Mouse (Mus musculus): Measurements from ENCODE around the gene Csnk1d.

- TF ChIP-seq CTCF (IDR thresholded peaks at IDR 0.05; ENCODE audit: control insufficient read depth, insufficient read depth, insufficient read length), result no peak
- TF ChIP-seq MAX (IDR thresholded peaks at IDR 0.05), result no peak
- no peak for TF ChIP-seq USF1 (IDR thresholded peaks at IDR 0.05; ENCODE audit: low read depth)
- no peak for TF ChIP-seq CEBPB (IDR thresholded peaks at IDR 0.05; ENCODE audit: low read depth)
- no peak for TF ChIP-seq MYOD1 (IDR thresholded peaks at IDR 0.05; ENCODE audit: control insufficient read depth, insufficient read length, low read depth)
- no peak for TF ChIP-seq FOSL1 (IDR thresholded peaks at IDR 0.05; ENCODE audit: insufficient read depth, low read length, poor library complexity, severe bottlenecking)
Measured at GRCm38 (mm10) chr11:121027259-121027658, 36.1 kb upstream of the Csnk1d start.

Measured in C2C12 (cell line).